Mouse (Mus musculus) adrenal gland, adult (tissue): ENCODE results near the gene Crxos.
"Not testable (repeated sequence)": the region's sequence is repeated elsewhere in the genome, so short reads cannot be mapped to it uniquely, and the experiment has no call there.

Experiments
- DNase-seq, 2 experiments: peaks; one replicate each; pipeline ENCODE4 v3.0.0; 2022 to 2023; ENCODE audit warnings: low spot score in 1 of 2; ENCODE audit not compliant: inconsistent age in 2 of 2

Crxos gene

DNA sequence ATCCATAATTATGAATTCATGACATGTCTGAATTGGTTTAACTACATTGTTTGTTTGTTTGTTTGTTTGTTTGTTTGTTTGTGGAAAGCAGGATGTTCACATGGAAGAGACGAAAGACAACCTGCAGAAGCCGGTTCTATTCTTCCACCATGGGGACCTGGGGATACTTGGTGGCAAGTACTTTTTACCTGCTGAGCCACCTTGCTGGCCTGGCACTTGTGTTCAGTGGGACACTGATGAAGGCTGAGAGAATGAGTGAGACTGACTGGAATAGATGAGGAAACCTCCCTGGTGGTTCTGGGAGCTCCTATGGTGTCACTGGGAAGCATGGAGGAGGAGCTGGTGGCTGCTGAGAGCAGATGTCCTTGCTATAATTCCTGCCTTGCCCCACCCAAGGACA, at the start of gene Crxos:
Crxos (plus strand) TSS at position 301 of the 400 bp plus-strand sequence.
- no peak for DNase-seq

GRCm38 (mm10) chr7:15839578-15839977, 42.8 kb upstream of the Crxos start, which contains the start of gene Obox6:
Obox6 (minus strand) TSS chr7:15839678.
- DNase-seq: no peak

GRCm38 (mm10) chr7:15859657-15860056, 22.8 kb upstream of the Crxos start:
- peak in 1 of 2 experiments; percentile 40 for DNase-seq

GRCm38 (mm10) chr7:15864104-15864503, 18.3 kb upstream of the Crxos start:
- no peak for DNase-seq

DNA sequence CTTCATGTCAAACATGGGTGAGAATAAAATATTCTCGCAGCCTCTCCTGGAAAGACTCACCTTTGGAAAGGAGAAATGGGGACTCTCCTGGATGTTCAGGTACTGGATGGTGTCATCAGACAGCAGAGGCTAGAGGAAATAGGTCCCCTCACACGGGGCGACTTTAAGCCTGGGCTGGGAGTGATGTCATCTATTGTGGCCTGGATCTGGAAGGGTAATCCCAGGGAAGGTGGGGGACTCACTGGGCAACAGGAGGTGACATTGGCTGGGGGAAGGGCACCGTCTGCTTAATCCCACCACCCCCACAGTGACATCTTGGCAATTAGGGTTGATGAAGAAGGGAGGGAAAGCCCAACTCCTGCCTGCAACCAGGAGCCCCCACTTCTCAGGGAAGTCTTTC, 2.7 kb upstream of the Crxos start, which contains the start of gene Crx:
Crx (minus strand) TSS at position 213 of the 400 bp plus-strand sequence.
- DNase-seq: no peak

DNA sequence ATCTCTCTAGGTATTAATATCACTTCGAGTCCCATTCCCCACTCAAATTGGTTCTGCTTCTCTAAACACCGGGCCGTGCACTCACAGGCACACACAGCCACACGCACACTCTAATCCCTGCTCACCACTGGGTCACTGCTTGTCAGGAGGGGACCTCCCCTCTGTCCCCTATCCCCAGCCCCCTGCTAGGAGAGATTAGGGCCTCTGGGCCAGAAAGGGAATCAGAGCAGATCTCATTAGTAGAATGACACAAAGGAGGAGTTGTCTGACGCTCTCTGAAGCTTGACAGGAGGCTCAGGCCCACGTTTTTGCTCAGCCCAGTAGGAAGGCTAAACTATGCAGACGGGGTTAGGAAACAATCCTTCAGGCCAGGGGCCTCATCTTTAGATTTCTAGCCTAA, 1.0 kb upstream of the Crxos start:
- no peak for DNase-seq

GRCm38 (mm10) chr7:15881831-15882230, 586 bp upstream of the Crxos start:
- no peak for DNase-seq

- DNase-seq: no peak
These were observed 1.7 kb downstream of the Crxos start for GRCm38 (mm10) chr7:15884127-15884526.

DNA sequence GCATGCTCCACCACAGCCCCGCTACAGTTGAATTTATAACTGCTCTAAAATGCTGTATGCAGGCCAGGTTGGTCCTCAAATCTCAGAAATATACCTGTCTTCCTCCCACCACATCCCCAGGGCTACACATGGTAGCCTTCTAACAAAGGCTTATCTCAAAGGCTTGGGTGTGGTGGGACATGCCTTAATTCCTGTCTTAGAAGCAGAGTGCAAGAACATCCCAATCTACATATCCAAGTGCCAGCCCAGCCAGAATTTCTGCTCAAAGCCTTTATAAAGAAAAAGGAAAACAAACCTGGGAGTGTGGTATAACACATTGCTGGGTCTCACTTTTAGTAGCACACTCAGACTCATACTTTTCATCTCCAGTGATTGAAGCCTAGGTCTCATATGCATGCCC, 11.8 kb downstream of the Crxos start:
- no peak for DNase-seq

DNA sequence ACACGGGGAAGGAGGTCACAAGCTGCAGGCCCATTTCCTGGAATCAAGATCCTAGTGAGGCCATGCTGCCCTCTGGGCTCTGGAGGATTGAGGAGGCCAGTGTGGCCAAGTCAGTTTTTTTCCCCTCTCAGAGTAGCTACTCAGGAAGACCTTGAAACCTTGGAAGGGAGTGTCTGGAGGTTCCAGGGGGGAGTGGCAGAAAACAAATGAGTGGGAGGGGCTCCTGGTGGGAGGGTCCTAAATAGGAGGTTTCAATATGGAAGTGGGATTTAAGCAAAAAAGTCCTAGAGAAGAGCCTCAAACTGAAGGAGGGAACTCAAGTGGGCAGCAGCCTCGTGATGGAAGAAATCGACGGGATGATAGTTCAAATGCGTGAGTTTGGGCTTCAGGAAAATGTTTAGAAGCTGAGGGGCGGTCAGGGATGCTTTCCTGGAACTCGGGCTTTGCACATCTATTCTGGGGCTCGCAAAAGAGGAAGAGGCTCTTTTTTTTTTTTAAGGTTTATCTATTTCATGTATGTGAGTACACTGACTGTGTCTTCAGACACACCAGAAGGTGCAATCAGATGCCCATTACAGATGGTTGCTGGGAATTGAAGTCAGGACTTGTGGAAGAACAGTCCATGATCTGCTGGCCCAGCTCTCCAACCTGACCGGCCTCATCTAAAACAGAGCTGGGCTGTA, 19.1 kb downstream of the Crxos start:
- DNase-seq: no peak

DNA sequence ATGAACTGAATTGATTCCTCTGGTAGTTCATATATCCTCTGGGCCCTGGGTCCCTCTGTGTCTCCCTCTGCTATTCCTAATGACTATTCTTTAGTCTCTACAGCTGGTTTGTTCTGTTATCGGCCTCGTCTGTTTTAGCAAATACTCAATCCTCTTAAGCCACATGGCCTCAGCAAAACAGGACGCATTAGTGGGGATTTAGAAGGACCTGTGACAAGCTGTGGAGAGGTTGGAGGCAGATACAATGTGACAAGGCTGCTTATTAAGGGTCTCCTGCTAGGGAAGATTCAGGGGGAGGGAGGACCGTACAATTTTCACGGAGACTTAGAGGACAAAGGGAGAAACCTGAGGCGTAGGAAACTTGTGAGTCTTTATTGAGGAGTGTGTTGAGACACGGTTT, 23.4 kb downstream of the Crxos start:
- no peak for DNase-seq

- DNase-seq: no peak
These were observed 24.2 kb downstream of the Crxos start for GRCm38 (mm10) chr7:15906602-15907001.

DNA sequence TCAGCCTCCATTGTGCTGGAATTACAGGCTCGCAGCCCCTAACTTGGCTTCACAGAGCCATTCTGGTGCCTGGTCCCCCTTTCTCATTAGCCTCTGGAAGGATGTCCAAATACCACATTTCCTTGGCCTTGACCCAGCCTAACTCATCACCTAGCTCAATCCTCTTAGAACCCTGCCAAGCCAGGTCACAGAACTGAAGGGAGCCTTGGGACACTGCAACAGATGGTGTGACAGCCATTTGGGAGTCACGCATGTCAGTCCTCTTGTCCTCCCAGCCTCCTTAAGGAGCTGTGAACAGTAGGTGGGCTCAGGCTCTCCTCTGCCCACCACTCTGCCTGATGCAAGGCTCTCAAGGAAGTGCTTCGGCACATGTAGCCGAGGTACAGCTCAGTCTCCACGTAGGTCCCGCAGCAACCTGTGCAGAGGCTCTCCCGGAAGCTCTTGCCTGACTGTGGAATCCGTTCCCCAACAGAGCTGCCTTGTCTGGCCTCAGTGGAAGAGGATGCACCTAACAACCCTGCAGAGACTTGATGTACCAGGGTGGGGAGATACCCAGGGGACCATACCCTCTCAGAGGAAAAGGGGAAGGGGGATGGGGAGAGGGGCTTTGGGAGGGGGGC, 25.7 kb downstream of the Crxos start:
- no peak for DNase-seq

DNA sequence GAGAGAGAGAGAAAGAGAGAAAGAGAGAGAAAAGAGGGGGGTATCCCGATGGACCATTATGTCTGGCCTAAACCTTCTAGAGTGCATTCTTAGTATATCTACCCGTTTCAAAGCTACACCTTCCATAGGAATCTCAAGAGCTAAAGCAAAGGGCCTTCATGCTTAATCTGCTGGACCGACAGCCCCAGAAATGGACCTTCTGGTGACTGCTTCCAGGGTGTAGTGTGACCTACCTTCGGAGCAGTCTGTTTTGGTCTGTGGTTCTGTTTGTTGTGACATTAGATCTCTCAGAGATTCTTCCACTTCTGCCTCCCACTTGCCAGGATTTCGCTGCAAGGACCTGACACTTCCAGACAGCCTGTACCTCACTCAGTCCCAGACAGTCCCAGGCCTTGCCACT, 28.1 kb downstream of the Crxos start:
- DNase-seq: no peak

DNA sequence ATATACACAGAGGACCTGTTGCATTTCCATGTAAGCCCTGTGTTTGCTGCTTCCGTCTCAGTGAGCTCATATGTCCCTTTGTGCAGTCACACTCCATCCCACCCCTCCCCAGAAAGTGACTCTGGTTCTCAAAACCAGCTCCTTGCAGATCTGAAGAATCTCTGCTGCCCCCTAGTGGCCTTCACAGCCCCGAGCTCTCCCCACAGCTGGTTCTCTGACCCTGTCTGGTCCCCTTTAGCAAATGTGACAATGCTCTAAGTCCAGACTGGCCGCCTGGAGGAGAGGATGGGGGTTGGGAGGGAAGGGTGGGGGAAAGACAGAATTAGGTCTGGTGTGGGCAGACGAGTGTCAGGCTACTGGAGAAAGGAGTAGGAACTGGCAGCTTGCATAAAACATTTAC, 29.8 kb downstream of the Crxos start:
- peak; percentile 58 to 86 for DNase-seq

DNA sequence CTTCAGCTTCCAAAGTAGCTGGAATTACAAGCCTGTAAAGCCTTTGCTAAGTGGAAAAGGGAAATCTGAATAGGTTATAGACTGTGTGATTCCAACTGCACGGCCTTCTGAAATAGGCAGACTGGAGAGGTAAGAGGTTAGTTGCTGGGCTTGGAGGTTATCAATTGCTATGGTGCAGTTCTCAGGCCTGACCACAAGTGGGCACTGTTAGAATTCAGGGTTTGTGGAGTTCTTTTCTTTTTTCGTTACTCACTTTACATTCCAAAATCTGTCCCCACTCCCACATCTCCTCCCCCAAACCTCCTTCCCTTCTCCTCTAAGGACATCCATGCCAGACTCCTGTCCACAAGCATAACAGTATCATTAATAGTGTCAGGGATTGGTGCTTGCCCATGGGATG, 31.8 kb downstream of the Crxos start:
- DNase-seq: peak in 1 of 2 experiments; percentile 72

DNA sequence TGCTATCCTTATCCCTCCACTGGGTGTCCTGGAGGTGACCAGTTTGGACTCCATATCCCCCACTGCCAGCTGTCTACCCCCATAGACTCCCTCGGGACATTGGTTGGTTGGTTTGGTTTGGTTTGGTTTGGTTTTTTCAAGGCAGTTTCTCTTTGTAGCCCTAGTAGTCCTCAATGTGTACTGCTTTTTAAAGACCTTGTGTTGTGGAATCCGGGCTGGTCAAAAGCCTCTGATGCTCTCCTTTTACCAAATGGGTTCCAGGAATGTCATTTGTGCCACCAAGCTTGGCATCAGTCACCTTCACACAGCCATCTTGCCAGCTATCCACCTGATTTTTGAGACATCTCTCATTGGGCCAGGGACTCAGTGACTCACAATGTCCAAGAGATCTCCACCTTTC, 32.3 kb downstream of the Crxos start:
- no peak for DNase-seq

- not testable (repeated sequence) for DNase-seq
These were observed 33.3 kb downstream of the Crxos start for GRCm38 (mm10) chr7:15915695-15916094.

DNA sequence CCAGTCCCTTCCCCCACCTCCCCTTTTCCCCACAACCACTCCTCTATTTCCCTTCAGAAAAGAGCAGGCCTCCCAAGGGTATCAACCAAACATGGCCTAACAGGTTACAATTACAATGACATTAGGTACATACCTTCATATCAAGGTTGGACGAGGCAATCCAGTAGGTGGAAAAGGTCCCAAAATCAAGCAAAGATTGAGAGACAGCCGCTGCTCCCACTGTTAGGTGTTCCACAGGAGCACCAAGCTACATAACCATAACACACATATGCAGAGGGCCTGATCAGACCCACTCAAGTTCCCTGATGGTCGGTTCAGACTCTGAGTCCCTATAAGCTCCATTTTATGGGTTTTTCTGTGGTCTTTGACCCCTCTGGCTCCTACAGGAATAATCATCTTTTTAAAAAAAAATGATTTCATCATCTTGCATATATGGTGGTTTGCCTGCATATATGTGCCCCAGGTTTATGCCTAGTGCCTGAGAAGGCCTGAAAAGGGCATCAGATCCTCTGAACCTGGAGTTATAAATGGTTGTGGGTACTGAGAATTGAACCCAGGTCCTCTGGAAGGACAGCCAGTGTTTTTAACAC, 33.8 kb downstream of the Crxos start:
- no peak for DNase-seq

GRCm38 (mm10) chr7:15916996-15917395, 34.6 kb downstream of the Crxos start:
- no peak for DNase-seq

DNA sequence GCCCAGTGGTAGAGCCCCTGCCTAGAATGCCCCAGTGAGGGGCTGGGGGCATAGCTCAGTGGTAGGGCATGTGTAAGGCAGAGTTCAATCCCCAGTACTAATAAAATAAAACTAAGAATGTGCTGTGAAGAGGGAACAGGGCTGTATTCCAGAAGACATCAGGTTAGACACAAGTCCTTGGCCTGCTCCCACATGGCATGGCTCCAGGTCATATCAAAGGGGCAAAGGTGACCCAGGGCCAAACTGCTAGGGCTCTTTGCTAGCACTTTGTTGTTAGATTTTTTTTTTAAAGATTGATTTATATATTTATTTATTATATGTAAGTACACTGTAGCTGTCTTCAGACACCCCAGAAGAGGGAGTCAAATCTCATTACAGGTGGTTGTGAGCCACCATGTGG, 36.0 kb downstream of the Crxos start:
- no peak for DNase-seq

- no peak for DNase-seq
These were observed 37.5 kb downstream of the Crxos start for GRCm38 (mm10) chr7:15919947-15920346.
